Mouse (Mus musculus) embryonic facial prominence, embryonic 11.5 days (tissue): Measurements from ENCODE around the gene Vdr. TPM values are rescaled to one million over a fixed set of nuclear protein-coding genes. Genes with fewer than 3 reads are reported as not detected.

Source experiments
- ATAC-seq: fragments of 200-750 bp; cut with Nextera tagmentation; replicated peaks from 2 replicates; pipeline ENCODE4 v1.8.0; 2017; ENCODE audit warnings: low read depth; ENCODE audit not compliant: insufficient number of reproducible peaks, low FRiP score, low TSS enrichment
- DNase-seq: peaks from one replicate; pipeline ENCODE4 v3.0.0-alpha.2; 2015; ENCODE audit warnings: low spot score
- H3K27ac ChIP-seq: fragments of 300-500 bp; sonication (generic); replicated peaks from 2 replicates; pipeline ENCODE4 v1.5.1; 2014; ENCODE audit warnings: mild to moderate bottlenecking, low read depth, low read length, control low read depth
- H3K27me3 ChIP-seq: fragments of 300-500 bp; sonication (generic); 2 replicates; pipeline ENCODE4 v1.6.1; 2014; ENCODE audit warnings: mild to moderate bottlenecking, low read length, moderate library complexity, mixed read lengths; ENCODE audit not compliant: control insufficient read depth, insufficient read depth
- H3K36me3 ChIP-seq: fragments of 300-500 bp; sonication (generic); replicated peaks from 2 replicates; pipeline ENCODE4 v1.6.1; 2014; ENCODE audit warnings: low read depth, mild to moderate bottlenecking, low read length, moderate library complexity, mixed read lengths; ENCODE audit not compliant: control insufficient read depth, insufficient read depth
- H3K4me1 ChIP-seq: fragments of 300-500 bp; sonication (generic); 2 replicates; pipeline ENCODE4 v1.6.1; 2014; ENCODE audit warnings: low read length, mixed read lengths; ENCODE audit not compliant: control insufficient read depth, insufficient read depth
- H3K4me2 ChIP-seq: fragments of 300-500 bp; sonication (generic); 2 replicates; pipeline ENCODE4 v1.6.1; 2014; ENCODE audit warnings: low read depth, mild to moderate bottlenecking, control low read depth, low read length, moderate library complexity
- H3K4me3 ChIP-seq: fragments of 300-500 bp; sonication (generic); 2 replicates; pipeline ENCODE4 v1.5.1; 2014; ENCODE audit warnings: low read depth, low read length, control low read depth
- H3K9ac ChIP-seq: fragments of 300-500 bp; sonication (generic); replicated peaks from 2 replicates; pipeline ENCODE4 v1.6.1; 2014; ENCODE audit warnings: mild to moderate bottlenecking, control low read depth, low read length
- H3K9me3 ChIP-seq: fragments of 300-500 bp; sonication (generic); replicated peaks from 2 replicates; pipeline ENCODE4 v1.6.1; 2016; ENCODE audit warnings: mild to moderate bottlenecking, low read length, inconsistent platforms, mixed read lengths; ENCODE audit not compliant: control insufficient read depth
- WGBS: fragments of 180-500 bp; shearing (Covaris S2); extraction: QIAGEN DNeasy Blood & Tissue Kit; methylation state at CpG from one replicate; pipeline ENCODE4 v1.1.7; 2014; 5-methylcytosine and 5-hydroxymethylcytosine counted together
- polyA plus RNA-seq: library from polyadenylated mRNA; unstranded; fragments of >200 nt; fragmentation: Nextera tagmentation; extraction: Ambion mirVana; gene quantifications from 2 replicates; pipeline ENCODE4 v1.2.1, GENCODE M21; 2014

Gene Vdr
- polyA plus RNA-seq, 1 experiment from 2014 or later = 0.29 TPM

- Histone ChIP-seq H3K4me2 (no peak overlapping the region), H3K4me3 (no peak overlapping the region), H3K27ac (no peak overlapping the region), H3K9me3 (no peaks in the 10 kb centered on the region), H3K27me3 (no peaks in the 10 kb centered on the region), H3K36me3 (no peaks in the 10 kb centered on the region), H3K9ac (no peak overlapping the region), H3K4me1 (no peaks in the 10 kb centered on the region)
- DNase-seq = no peak
- WGBS = 70% methylated on average over 6 of the region's 6 CpGs
- no peak for ATAC-seq
Measured at GRCm38 (mm10) chr15:97938580-97938979, 28.1 kb upstream of the Vdr start.

- ATAC-seq = no peak
- Histone ChIP-seq H3K36me3 (no peaks in the 10 kb centered on the region), H3K4me2 (no peak overlapping the region), H3K9me3 (no peaks in the 10 kb centered on the region), H3K9ac (no peak overlapping the region), H3K4me1 (no peaks in the 10 kb centered on the region), H3K27ac (no peak overlapping the region), H3K27me3 (no peaks in the 10 kb centered on the region), H3K4me3 (no peak overlapping the region)
- WGBS = 84% methylated on average over 12 of the region's 12 CpGs
- no peak for DNase-seq
Measured at GRCm38 (mm10) chr15:97932441-97932840, 22.0 kb upstream of the Vdr start.

- 66% methylated on average over 13 of the region's 13 CpGs for WGBS
- no peak for ATAC-seq
Measured at GRCm38 (mm10) chr15:97929259-97929824, 18.9 kb upstream of the Vdr start.

GRCm38 (mm10) chr15:97927821-97928220 lies 17.4 kb upstream of the Vdr start:
- WGBS = 77% methylated on average over 6 of the region's 6 CpGs

More at GRCm38 (mm10) chr15:97929259-97929824, 18.9 kb upstream of the Vdr start:
- Histone ChIP-seq H3K36me3 (no peaks in the 10 kb centered on the region), H3K9ac (no peak overlapping the region), H3K27ac (no peak overlapping the region), H3K27me3 (no peaks in the 10 kb centered on the region), H3K4me1 (no peaks in the 10 kb centered on the region), H3K4me3 (no peak overlapping the region), H3K4me2 (no peak overlapping the region), H3K9me3 (no peaks in the 10 kb centered on the region)
- DNase-seq = no peak

GRCm38 (mm10) chr15:97927018-97927417 lies 16.6 kb upstream of the Vdr start:
- no peaks in the 10 kb centered on the region for H3K9me3 ChIP-seq
- WGBS = 66% methylated on average over 4 of the region's 4 CpGs

More at GRCm38 (mm10) chr15:97927821-97928220, 17.4 kb upstream of the Vdr start:
- no peaks in the 10 kb centered on the region for H3K4me1 ChIP-seq
- no peak overlapping the region for H3K4me2 ChIP-seq
- no peak overlapping the region for H3K27ac ChIP-seq
- H3K36me3 ChIP-seq = no peaks in the 10 kb centered on the region
- H3K27me3 ChIP-seq = no peaks in the 10 kb centered on the region
- no peak overlapping the region for H3K9ac ChIP-seq
- H3K9me3 ChIP-seq = no peaks in the 10 kb centered on the region
- H3K4me3 ChIP-seq = no peak overlapping the region
- ATAC-seq (no peak), DNase-seq (no peak)

GRCm38 (mm10) chr15:97922421-97922820 lies 12.0 kb upstream of the Vdr start:
- DNase-seq = no peak
- Histone ChIP-seq H3K36me3 (no peaks in the 10 kb centered on the region), H3K4me1 (no peaks in the 10 kb centered on the region), H3K27ac (no peak overlapping the region), H3K4me3 (no peak overlapping the region), H3K27me3 (no peaks in the 10 kb centered on the region), H3K4me2 (no peak overlapping the region), H3K9me3 (no peaks in the 10 kb centered on the region), H3K9ac (no peak overlapping the region)
- 95% methylated on average over 2 of the region's 2 CpGs for WGBS
- ATAC-seq = no peak

More at GRCm38 (mm10) chr15:97927018-97927417, 16.6 kb upstream of the Vdr start:
- Histone ChIP-seq H3K9ac (no peak overlapping the region), H3K27ac (no peak overlapping the region), H3K4me3 (no peak overlapping the region), H3K27me3 (no peaks in the 10 kb centered on the region), H3K36me3 (no peaks in the 10 kb centered on the region), H3K4me2 (no peak overlapping the region), H3K4me1 (no peaks in the 10 kb centered on the region)
- ATAC-seq (no peak), DNase-seq (no peak)

GRCm38 (mm10) chr15:97921796-97922195 lies 11.4 kb upstream of the Vdr start:
- Histone ChIP-seq H3K27me3 (no peaks in the 10 kb centered on the region), H3K4me1 (no peaks in the 10 kb centered on the region), H3K27ac (no peak overlapping the region), H3K9me3 (no peaks in the 10 kb centered on the region), H3K36me3 (no peaks in the 10 kb centered on the region), H3K4me3 (no peak overlapping the region), H3K9ac (no peak overlapping the region), H3K4me2 (no peak overlapping the region)
- DNase-seq (no peak), ATAC-seq (no peak)
- 92% methylated on average over 9 of the region's 9 CpGs for WGBS

- ATAC-seq = no peak
- DNase-seq = no peak
- no peaks in the 10 kb centered on the region for H3K36me3 ChIP-seq
- WGBS = 81% methylated on average over 5 of the region's 5 CpGs
- no peaks in the 10 kb centered on the region for H3K9me3 ChIP-seq
- no peak overlapping the region for H3K4me3 ChIP-seq
- H3K27ac ChIP-seq = no peak overlapping the region
- H3K27me3 ChIP-seq = no peaks in the 10 kb centered on the region
- no peak overlapping the region for H3K9ac ChIP-seq
- no peak overlapping the region for H3K4me2 ChIP-seq
- H3K4me1 ChIP-seq = no peaks in the 10 kb centered on the region
Measured at GRCm38 (mm10) chr15:97920306-97920705, 9.9 kb upstream of the Vdr start.
